Mouse (Mus musculus) embryonic facial prominence, embryonic 11.5 days (tissue): ENCODE results near the gene Tmprss7. TPM values are rescaled to one million over a fixed set of nuclear protein-coding genes. Genes with fewer than 3 reads are reported as not detected.

Experiments used
- ATAC-seq: fragments of 200-750 bp; cut with Nextera tagmentation; replicated peaks from 2 replicates; pipeline ENCODE4 v1.8.0; 2017; ENCODE audit warnings: low read depth; ENCODE audit not compliant: insufficient number of reproducible peaks, low FRiP score, low TSS enrichment
- DNase-seq: peaks from one replicate; pipeline ENCODE4 v3.0.0-alpha.2; 2015; ENCODE audit warnings: low spot score
- H3K27ac ChIP-seq: fragments of 300-500 bp; sonication (generic); replicated peaks from 2 replicates; pipeline ENCODE4 v1.5.1; 2014; ENCODE audit warnings: mild to moderate bottlenecking, low read depth, low read length, control low read depth
- H3K27me3 ChIP-seq: fragments of 300-500 bp; sonication (generic); 2 replicates; pipeline ENCODE4 v1.6.1; 2014; ENCODE audit warnings: mild to moderate bottlenecking, low read length, moderate library complexity, mixed read lengths; ENCODE audit not compliant: control insufficient read depth, insufficient read depth
- H3K36me3 ChIP-seq: fragments of 300-500 bp; sonication (generic); replicated peaks from 2 replicates; pipeline ENCODE4 v1.6.1; 2014; ENCODE audit warnings: low read depth, mild to moderate bottlenecking, low read length, moderate library complexity, mixed read lengths; ENCODE audit not compliant: control insufficient read depth, insufficient read depth
- H3K4me1 ChIP-seq: fragments of 300-500 bp; sonication (generic); 2 replicates; pipeline ENCODE4 v1.6.1; 2014; ENCODE audit warnings: low read length, mixed read lengths; ENCODE audit not compliant: control insufficient read depth, insufficient read depth
- H3K4me2 ChIP-seq: fragments of 300-500 bp; sonication (generic); 2 replicates; pipeline ENCODE4 v1.6.1; 2014; ENCODE audit warnings: low read depth, mild to moderate bottlenecking, control low read depth, low read length, moderate library complexity
- H3K4me3 ChIP-seq: fragments of 300-500 bp; sonication (generic); 2 replicates; pipeline ENCODE4 v1.5.1; 2014; ENCODE audit warnings: low read depth, low read length, control low read depth
- H3K9ac ChIP-seq: fragments of 300-500 bp; sonication (generic); replicated peaks from 2 replicates; pipeline ENCODE4 v1.6.1; 2014; ENCODE audit warnings: mild to moderate bottlenecking, control low read depth, low read length
- H3K9me3 ChIP-seq: fragments of 300-500 bp; sonication (generic); replicated peaks from 2 replicates; pipeline ENCODE4 v1.6.1; 2016; ENCODE audit warnings: mild to moderate bottlenecking, low read length, inconsistent platforms, mixed read lengths; ENCODE audit not compliant: control insufficient read depth
- WGBS: fragments of 180-500 bp; shearing (Covaris S2); extraction: QIAGEN DNeasy Blood & Tissue Kit; methylation state at CpG from one replicate; pipeline ENCODE4 v1.1.7; 2014; 5-methylcytosine and 5-hydroxymethylcytosine counted together
- polyA plus RNA-seq: library from polyadenylated mRNA; unstranded; fragments of >200 nt; fragmentation: Nextera tagmentation; extraction: Ambion mirVana; gene quantifications from 2 replicates; pipeline ENCODE4 v1.2.1, GENCODE M21; 2014

The Tmprss7 gene
- polyA plus RNA-seq, result 0.21 and 0.28 TPM in 2 replicates

- no peaks in the 10 kb centered on the region; the same call in 1 of the 2 replicates for H3K4me1 ChIP-seq
- WGBS, result 74% methylated on average over 10 of the region's 10 CpGs
- no peak within 1 kb of the TSS for H3K27ac ChIP-seq
- H3K4me3 ChIP-seq, result no peak within 1 kb of the TSS
- H3K27me3 ChIP-seq, result no peaks in the 10 kb centered on the region
- no peak within 1 kb of the TSS for H3K9ac ChIP-seq
- no peak for ATAC-seq
- H3K36me3 ChIP-seq, result no peaks in the 10 kb centered on the region
- no peak within 1 kb of the TSS for H3K4me2 ChIP-seq
- no peak for DNase-seq
- no peaks in the 10 kb centered on the region for H3K9me3 ChIP-seq
These were observed at the start of gene Tmprss7 for GRCm38 (mm10) chr16:45693558-45693957. Gene Tmprss7 (minus strand): TSS chr16:45693658.

GRCm38 (mm10) chr16:45742615-45743476 is 49.4 kb upstream of the Tmprss7 start, which contains the start of gene Abhd10:
Gene Abhd10 (minus strand): TSS chr16:45742955.
- Histone ChIP-seq H3K4me3 (peak within 1 kb of the TSS; percentile 58), H3K4me2 (peak within 1 kb of the TSS; percentile 46), H3K9ac (peak within 1 kb of the TSS; percentile 76), H3K27me3 (no peaks in the 10 kb centered on the region), H3K36me3 (no peaks in the 10 kb centered on the region), H3K9me3 (no peaks in the 10 kb centered on the region), H3K4me1 (no peaks in the 10 kb centered on the region), H3K27ac (peak within 1 kb of the TSS; percentile 29)
- under 1% methylated on average over 51 of the region's 51 CpGs for WGBS
- ATAC-seq (peak; percentile 97), DNase-seq (peak; percentile 95)

DNA sequence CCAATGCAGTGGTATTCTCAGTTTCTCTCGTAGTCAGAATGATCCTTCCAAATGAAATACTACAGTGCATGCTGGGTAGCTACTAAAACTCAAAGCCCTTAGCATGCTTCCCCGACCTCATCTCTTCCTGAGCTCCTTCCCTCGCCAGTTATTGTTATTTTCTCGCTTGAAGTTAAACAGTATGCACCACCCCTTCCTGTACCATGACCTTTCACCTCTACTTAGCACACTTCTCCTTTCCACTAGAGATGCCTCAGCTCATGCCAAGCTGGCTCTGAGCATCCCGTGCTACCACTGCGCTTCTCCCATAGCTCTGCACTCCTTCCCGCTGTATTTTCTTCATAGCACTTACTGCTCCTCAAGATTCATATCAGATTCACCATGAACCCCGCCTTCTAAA is 44.4 kb upstream of the Tmprss7 start:
- H3K4me2 ChIP-seq, result no peak overlapping the region
- 85% methylated on average over 8 of the region's 8 CpGs for WGBS
- H3K27me3 ChIP-seq, result no peaks in the 10 kb centered on the region
- ATAC-seq, result no peak
- H3K36me3 ChIP-seq, result no peaks in the 10 kb centered on the region; the same call in 1 of the 2 replicates
- H3K4me1 ChIP-seq, result no peaks in the 10 kb centered on the region
- no peak overlapping the region for H3K4me3 ChIP-seq
- no peaks in the 10 kb centered on the region for H3K9me3 ChIP-seq
- no peak for DNase-seq
- H3K9ac ChIP-seq, result no peak overlapping the region
- H3K27ac ChIP-seq, result no peak overlapping the region

DNA sequence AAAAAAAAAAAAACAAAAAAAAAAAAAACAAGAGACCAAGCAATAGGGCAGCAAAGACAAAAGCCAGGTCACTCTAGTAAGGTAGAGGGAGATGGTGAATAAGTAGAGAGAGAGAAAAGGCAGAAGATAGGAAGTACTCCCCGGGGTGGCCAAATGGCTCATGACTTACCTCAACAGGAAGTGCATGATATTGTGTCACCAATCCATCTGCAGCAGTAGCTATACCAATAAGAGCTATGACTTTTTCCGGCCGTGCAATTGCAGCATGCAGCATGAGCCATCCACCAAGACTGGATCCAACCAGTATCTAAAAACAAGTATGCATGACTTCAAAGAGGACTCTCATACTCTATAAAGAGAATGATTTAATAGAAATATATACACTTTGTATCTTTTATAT is 43.3 kb upstream of the Tmprss7 start:
- WGBS, result 94% methylated on average over 3 of the region's 3 CpGs
- H3K9ac ChIP-seq, result no peak overlapping the region
- no peak overlapping the region for H3K4me3 ChIP-seq
- H3K4me1 ChIP-seq, result no peaks in the 10 kb centered on the region
- no peak for ATAC-seq
- no peaks in the 10 kb centered on the region for H3K27me3 ChIP-seq
- no peak overlapping the region for H3K27ac ChIP-seq
- no peaks in the 10 kb centered on the region for H3K9me3 ChIP-seq
- H3K36me3 ChIP-seq, result no peaks in the 10 kb centered on the region; the same call in 1 of the 2 replicates
- no peak for DNase-seq
- H3K4me2 ChIP-seq, result no peak overlapping the region

- H3K9ac ChIP-seq, result no peak overlapping the region
- H3K27ac ChIP-seq, result no peak overlapping the region
- H3K36me3 ChIP-seq, result no peaks in the 10 kb centered on the region; the same call in 1 of the 2 replicates
- no peaks in the 10 kb centered on the region for H3K9me3 ChIP-seq
- ATAC-seq (no peak), DNase-seq (no peak)
- H3K27me3 ChIP-seq, result no peaks in the 10 kb centered on the region
- 92% methylated on average over 5 of the region's 5 CpGs for WGBS
- no peak overlapping the region for H3K4me3 ChIP-seq
- no peak overlapping the region for H3K4me2 ChIP-seq
- H3K4me1 ChIP-seq, result no peaks in the 10 kb centered on the region
These were observed 35.7 kb upstream of the Tmprss7 start for GRCm38 (mm10) chr16:45729163-45729562.

GRCm38 (mm10) chr16:45724742-45725102 is 31.3 kb upstream of the Tmprss7 start:
- peak overlapping the region; percentile 85 for H3K9ac ChIP-seq
- no peaks in the 10 kb centered on the region for H3K27me3 ChIP-seq
- peak; percentile 60 for DNase-seq
- H3K9me3 ChIP-seq, result no peaks in the 10 kb centered on the region
- no peaks in the 10 kb centered on the region for H3K4me1 ChIP-seq
- peak overlapping the region; percentile 89 for H3K4me2 ChIP-seq
- WGBS, result 1% methylated on average over 10 of the region's 10 CpGs
- H3K4me3 ChIP-seq, result peak overlapping the region; percentile 61
- ATAC-seq, result peak; percentile 82
- H3K27ac ChIP-seq, result peak overlapping the region; percentile 73; the same call in 1 of the 2 replicates
- H3K36me3 ChIP-seq, result no peaks in the 10 kb centered on the region

DNA sequence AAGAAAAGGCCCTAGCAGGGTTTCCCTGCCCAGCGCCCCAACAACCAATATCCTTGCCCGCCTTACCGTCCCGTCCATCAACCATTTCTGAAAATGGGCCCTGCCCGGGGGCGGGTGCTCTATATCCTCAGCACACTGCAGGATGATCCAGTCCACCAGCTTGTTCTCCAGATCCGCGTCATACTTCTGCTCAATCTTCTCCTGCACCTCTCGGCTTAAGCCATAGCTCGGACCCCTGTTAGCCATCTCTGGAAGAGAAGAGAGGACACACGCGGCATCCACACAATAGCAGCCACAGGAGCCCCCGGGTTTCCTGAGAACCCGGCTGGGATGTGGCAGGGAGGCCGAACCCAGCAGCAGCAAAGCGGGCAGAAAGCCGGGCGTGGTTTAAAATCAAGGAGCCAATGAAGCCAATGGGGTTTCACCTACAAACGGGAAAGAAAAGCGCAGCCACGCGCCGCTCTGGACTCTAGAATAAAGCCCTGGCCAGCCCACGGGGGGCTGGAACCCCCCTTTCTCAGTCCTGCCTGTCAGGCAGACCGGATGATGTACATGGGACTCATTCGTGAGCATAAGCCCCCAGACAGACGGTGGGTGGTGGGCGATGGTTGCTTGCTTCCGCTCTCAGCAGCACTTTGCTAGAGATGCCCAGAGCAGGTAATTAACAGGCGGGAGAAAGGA is 30.7 kb upstream of the Tmprss7 start, which contains the start of gene Tagln3:
TSS of gene Tagln3 (minus strand) at position 548 of the 681 bp plus-strand sequence.
- Histone ChIP-seq H3K27me3 (no peaks in the 10 kb centered on the region), H3K4me3 (peak within 1 kb of the TSS; percentile 61), H3K27ac (peak within 1 kb of the TSS; percentile 73), H3K4me1 (no peaks in the 10 kb centered on the region), H3K4me2 (peak within 1 kb of the TSS; percentile 89), H3K9ac (peak within 1 kb of the TSS; percentile 85), H3K36me3 (no peaks in the 10 kb centered on the region), H3K9me3 (no peaks in the 10 kb centered on the region)
- peak; percentile 88 for ATAC-seq
- under 1% methylated on average over 30 of the region's 30 CpGs for WGBS
- peak; percentile 82 for DNase-seq
